Mouse (Mus musculus) CH12.LX (cell line): ENCODE results near the gene Slc44a5.

Experiments
- CHD1 ChIP-seq: IDR thresholded peaks from 2 replicates; pipeline ENCODE4 v1.6.1; 2012; ENCODE audit warnings: low read depth, low read length, improper control_type of control experiment, inconsistent platforms
- CHD2 ChIP-seq: IDR thresholded peaks from 2 replicates; pipeline ENCODE4 v1.6.1; 2011; ENCODE audit warnings: low read length, improper control_type of control experiment
- CTCF ChIP-seq, 2 experiments: IDR thresholded peaks in 1 of 2; conservative IDR thresholded peaks in 1 of 2; 2 replicates each; pipeline ENCODE4 v1.5.1; 2011 to 2012; ENCODE audit warnings: low read depth in 2 of 2, low read length in 2 of 2, improper control_type of control experiment in 1 of 2, inconsistent platforms in 1 of 2, mild to moderate bottlenecking in 1 of 2, moderate library complexity in 1 of 2
- EP300 ChIP-seq: IDR thresholded peaks from 2 replicates; pipeline ENCODE4 v1.6.1; 2011; ENCODE audit warnings: low read length, improper control_type of control experiment
- HCFC1 ChIP-seq: IDR thresholded peaks from 2 replicates; pipeline ENCODE4 v1.6.1; 2012; ENCODE audit warnings: low read depth, mild to moderate bottlenecking, inconsistent platforms, low read length, improper control_type of control experiment
- JUN ChIP-seq: IDR thresholded peaks from 2 replicates; pipeline ENCODE4 v1.6.1; 2011; ENCODE audit warnings: low read depth, mild to moderate bottlenecking, low read length, improper control_type of control experiment, moderate library complexity; ENCODE audit not compliant: insufficient read depth
- MAFK ChIP-seq: IDR thresholded peaks from 2 replicates; pipeline ENCODE4 v1.6.1; 2011; ENCODE audit warnings: low read length, improper control_type of control experiment; ENCODE audit not compliant: insufficient replicate concordance
- MAX ChIP-seq: IDR thresholded peaks from 2 replicates; pipeline ENCODE4 v1.6.1; 2011; ENCODE audit warnings: low read length, improper control_type of control experiment
- MYC ChIP-seq: IDR thresholded peaks from 2 replicates; pipeline ENCODE4 v1.6.1; 2011; ENCODE audit warnings: low read depth, mild to moderate bottlenecking, improper control_type of control experiment, low read length
- POLR2A ChIP-seq: IDR thresholded peaks from 2 replicates; pipeline ENCODE4 v1.6.1; 2011; ENCODE audit warnings: low read depth, mild to moderate bottlenecking, improper control_type of control experiment, low read length
- USF1 ChIP-seq: IDR thresholded peaks from 2 replicates; pipeline ENCODE4 v1.6.1; 2014; ENCODE audit warnings: low read depth, mild to moderate bottlenecking, inconsistent platforms, low read length, improper control_type of control experiment
- USF2 ChIP-seq: conservative IDR thresholded peaks from 2 replicates; pipeline ENCODE4 v1.6.1; 2011; ENCODE audit warnings: low read depth, low read length, improper control_type of control experiment
- ZNF384 ChIP-seq: IDR thresholded peaks from 2 replicates; pipeline ENCODE4 v1.6.1; 2012; ENCODE audit warnings: low read depth, low read length, improper control_type of control experiment, inconsistent platforms

DNA sequence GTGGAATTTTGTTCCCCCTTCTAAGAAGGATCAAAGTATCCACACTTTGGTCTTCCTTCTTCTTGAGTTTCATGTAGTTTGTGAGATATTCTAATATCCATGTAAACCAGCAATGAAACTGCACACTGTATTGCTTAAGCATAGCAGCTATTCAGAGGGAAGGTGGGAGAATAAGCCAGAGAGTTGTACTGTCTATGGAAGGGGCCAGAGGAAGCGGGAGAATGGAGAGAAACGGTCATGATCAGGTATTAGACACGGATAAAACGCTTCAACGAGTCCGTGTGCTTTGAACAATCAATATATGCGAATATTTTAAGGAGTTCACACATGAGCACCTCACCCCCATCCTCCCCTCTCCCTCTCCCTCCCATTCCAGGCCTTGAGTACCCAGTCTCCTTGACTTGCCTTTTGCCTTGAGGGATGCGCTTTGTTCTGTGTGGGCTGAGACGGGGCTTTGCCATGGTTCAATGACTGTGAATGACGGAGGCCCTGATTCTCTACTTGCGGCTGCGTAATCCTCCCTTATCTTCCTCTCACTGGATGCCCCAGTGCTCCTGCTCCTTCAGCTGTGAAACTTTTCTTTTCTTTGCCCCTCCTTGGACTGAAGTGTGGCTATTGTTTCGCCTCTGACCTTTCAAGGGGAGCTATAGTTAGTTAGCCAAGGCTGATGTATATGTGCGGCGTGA lies 151.8 kb downstream of the Slc44a5 start:
- TF ChIP-seq MAX: no peak
- TF ChIP-seq MYC: no peak
- no peak for TF ChIP-seq EP300
- TF ChIP-seq CTCF (conservative IDR thresholded peaks at IDR 0.05 in 1 of 2, IDR thresholded peaks at IDR 0.05 in 1 of 2; ENCODE audit: low read depth in 2 of 2, low read length in 2 of 2): no peak
- TF ChIP-seq JUN: no peak
- TF ChIP-seq POLR2A: no peak
- no peak for TF ChIP-seq ZNF384
- no peak for TF ChIP-seq CHD2
- TF ChIP-seq MAFK: no peak
- TF ChIP-seq USF1: no peak
- no peak for TF ChIP-seq USF2
- no peak for TF ChIP-seq CHD1
- TF ChIP-seq HCFC1: no peak
